Mouse (Mus musculus): Measurements from ENCODE around the gene Zc2hc1c. TPM values are rescaled to one million over a fixed set of nuclear protein-coding genes. Genes with fewer than 3 reads are reported as not detected.

Zc2hc1c gene
- total RNA-seq, 2 experiments from 2014 or later = 1.4 to 2.0 TPM

- no peak for DNase-seq (ENCODE audit: low spot score in 2 of 2)
Measured at GRCm38 (mm10) chr12:85337567-85338311, 49.3 kb downstream of the Zc2hc1c start.

DNA sequence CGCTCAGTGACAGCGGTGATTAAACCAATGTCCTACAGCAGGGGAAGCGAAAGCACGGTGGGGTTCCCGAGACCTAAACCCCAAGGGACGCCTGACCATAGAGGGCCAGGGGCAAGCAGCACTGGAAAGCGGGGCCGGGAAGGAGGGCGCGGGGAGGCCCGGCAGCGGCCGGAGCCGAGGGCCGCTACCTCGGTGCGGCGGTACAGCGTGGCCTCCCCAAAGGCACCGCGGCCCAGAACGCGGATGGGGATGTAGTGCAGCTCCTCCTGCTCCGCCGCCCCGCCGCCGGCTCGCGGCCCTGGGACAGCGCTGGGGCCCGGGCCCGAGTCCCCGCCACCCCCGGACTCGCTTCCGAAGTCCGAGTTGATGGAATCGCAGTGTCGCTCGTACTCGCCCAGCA is 50.4 kb downstream of the Zc2hc1c start:
- no peak for DNase-seq (ENCODE audit: low spot score in 2 of 2)

GRCm38 (mm10) chr12:85339243-85339729 is 50.9 kb downstream of the Zc2hc1c start, which contains the start of gene Nek9:
Nek9 (minus strand) TSS chr12:85339362.
- DNase-seq (ENCODE audit: low spot score in 2 of 2) = peak; percentile 84 to 90

DNA sequence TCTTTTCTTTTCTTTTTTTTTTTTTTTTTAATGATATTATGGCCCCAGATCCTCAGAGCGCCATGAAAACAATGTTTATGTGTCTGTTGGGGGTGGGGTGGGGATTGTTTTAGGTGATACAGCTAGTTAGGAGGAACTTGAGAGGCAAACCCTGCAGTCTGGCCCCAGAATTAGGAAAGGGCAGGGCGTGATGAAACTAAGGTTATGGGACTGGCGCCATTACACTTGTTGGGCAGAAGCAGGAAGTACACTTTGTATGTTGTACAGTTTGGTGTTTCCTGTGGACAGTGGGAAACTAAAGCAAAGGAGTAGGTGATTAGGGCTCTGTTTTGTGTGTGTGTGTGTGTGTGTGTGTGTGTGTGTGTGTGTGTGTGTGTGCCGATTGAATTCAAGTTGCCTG is 51.6 kb downstream of the Zc2hc1c start:
- DNase-seq (ENCODE audit: low spot score in 2 of 2) = no peak

DNA sequence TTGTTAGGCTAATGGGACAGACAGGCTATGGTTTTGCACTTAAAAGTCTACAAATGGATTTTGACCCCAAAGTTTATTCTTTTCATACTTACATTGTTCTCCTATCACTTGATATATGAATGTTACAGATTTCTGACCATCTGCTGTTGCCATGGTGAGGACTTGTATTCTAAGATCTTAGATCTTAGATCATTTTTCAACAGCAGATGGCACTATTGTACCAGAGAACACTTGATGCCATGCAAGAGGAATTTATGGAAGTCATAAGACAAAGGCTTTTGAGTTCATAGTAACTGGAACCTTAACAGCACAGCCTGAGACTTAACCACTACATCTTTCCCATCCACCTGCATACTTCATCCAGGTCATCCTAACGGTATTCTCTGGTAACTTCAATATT is 52.7 kb downstream of the Zc2hc1c start:
- no peak for DNase-seq (ENCODE audit: low spot score in 2 of 2)

DNA sequence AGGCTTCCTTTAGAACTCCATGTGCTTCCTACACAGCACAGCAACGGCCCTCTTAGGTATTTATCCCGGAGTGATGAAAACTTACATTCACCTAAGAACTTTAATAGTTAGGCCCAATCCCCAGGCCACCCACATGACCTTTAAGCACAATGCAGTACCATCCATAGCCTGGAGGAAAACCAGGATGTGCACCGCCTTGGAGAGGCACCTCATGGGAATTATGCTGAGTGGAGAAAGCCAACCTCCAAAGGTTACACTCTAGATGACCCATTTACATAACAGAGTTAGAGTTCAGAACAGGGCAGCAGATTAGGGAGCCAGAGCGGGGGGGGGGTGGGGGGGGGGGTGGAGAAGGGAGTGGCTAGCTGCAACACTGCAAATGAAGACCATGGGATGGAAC is 53.9 kb downstream of the Zc2hc1c start:
- no peak for DNase-seq (ENCODE audit: low spot score in 2 of 2)

DNA sequence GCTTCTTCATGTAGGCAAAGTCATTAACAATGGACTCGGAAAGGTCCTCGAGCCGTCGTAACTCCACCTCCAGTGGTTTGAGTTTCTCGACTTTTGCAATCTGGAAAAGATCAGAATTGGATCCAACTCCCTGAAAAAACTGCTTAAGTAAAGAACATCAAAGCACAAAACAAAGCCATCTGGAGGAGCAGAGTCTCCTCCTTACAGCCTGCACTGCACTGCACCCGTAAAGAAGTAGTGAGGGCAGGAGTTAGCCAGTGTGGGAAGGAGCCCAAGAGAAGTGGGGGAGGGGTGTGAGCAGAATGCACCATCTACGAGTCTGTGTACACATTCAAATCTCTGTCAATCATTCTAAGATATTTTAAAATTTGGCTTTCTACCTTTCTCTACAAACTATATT is 55.9 kb downstream of the Zc2hc1c start:
- DNase-seq (ENCODE audit: low spot score in 2 of 2) = no peak

GRCm38 (mm10) chr12:85345559-85345958 is 57.2 kb downstream of the Zc2hc1c start:
- DNase-seq (ENCODE audit: low spot score in 2 of 2) = no peak

DNA sequence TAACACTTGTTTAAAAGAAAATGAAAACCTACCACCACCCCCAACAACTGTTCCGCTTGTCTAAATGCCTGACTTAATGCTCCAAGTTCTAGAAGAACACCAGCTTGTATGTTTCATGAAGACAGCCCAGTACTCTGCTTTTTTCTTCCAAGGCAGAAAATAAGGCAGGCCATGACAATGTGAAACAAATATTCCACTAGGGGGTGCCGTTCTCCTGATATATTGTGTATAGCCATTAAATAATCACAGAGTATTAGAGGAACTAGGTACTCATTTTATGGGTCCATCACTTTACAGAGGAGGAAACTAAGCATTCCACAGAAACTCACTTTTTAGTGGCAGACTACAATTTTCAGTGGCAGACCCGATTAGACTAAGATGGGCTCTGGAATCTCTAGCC is 58.0 kb downstream of the Zc2hc1c start:
- DNase-seq (ENCODE audit: low spot score in 2 of 2) = peak in 1 of 2 experiments; percentile 33

DNA sequence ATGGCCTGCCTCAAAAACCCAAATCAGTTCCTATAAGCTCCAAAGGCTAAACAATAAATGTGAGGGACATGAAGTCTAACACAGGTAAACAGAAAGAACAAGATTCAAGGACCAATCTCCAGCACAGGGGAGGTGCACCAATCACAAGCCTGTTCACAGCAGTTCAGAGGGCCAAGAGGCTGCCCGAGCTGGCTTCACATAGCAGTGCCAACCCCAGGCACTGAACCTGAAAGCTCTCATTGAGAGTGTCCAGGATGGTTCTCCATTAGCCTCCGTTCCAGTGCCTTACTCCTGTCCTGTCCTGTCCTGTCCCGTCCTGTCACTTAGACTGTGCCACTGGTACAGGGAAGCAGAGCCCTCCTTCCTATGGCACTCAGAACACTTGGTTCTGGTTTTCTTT is 58.8 kb downstream of the Zc2hc1c start:
- DNase-seq (ENCODE audit: low spot score in 2 of 2) = no peak

DNA sequence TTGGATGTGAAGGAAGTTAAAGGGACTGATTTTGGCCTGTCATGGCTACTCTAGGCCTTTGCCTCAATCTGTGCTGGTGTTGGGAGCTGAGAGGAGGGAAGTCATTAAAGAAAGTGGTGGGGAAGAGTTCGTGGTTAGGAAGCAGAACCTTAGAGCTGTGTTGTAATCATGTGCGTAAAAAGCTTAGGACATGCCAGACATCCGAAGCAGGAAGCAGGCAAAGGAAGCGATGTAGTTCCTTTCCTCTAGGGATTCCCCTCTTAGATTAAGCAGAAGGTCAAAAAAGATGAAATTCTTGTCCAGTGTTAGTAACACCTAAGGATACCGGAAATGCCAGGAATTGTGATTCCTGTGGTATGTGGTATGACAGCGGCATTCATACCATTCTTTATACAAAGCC is 59.9 kb downstream of the Zc2hc1c start:
- DNase-seq (ENCODE audit: low spot score in 2 of 2) = no peak

Small RNA genes within 50 kb of the gene (microRNA-seq; reads per million reads assigned to microRNA genes)
- 0.79 reads per million for gene Mir6938

Other genes starting within 250 kb of the Zc2hc1c start
- gene Prox2, start 177.8 kb upstream of the Zc2hc1c start, total RNA-seq (2021) = 1 to 10 TPM; 4.8 to 5.5 TPM
- 100 to 1,000 TPM; 294 to 319 TPM for gene Dlst, start 177.8 kb upstream of the Zc2hc1c start, total RNA-seq (2021)
- 1 to 10 TPM; 3.6 to 3.9 TPM for gene Rps6kl1, start 137.3 kb upstream of the Zc2hc1c start, total RNA-seq (2021)
- 1 to 10 TPM; 3.2 to 4.3 TPM for gene Pgf, start 110.8 kb upstream of the Zc2hc1c start, total RNA-seq (2021)
- gene Eif2b2, start 69.1 kb upstream of the Zc2hc1c start, total RNA-seq (2021) = 10 to 100 TPM; 84.2 to 89.1 TPM
- gene Mlh3, start 18.0 kb upstream of the Zc2hc1c start, total RNA-seq (2021) = 10 to 100 TPM; 11.9 to 12.9 TPM
- 10 to 100 TPM; 29.3 to 38.6 TPM for gene Acyp1, start 153 bp upstream of the Zc2hc1c start, total RNA-seq (2021)
- 10 to 100 TPM; 76.7 to 77.0 TPM for gene Nek9, start 50.8 kb downstream of the Zc2hc1c start, total RNA-seq (2021)
- gene Tmed10, start 86.3 kb downstream of the Zc2hc1c start, total RNA-seq (2021) = 100 to 1,000 TPM; 290 to 301 TPM
- 1 to 10 TPM; 6.5 to 8.3 TPM for gene Fos, start 185.3 kb downstream of the Zc2hc1c start, total RNA-seq (2021)